Mouse (Mus musculus): ENCODE data around the gene Sox13. TPM values are rescaled to one million over a fixed set of nuclear protein-coding genes. Genes with fewer than 3 reads are reported as not detected.

Gene Sox13
- polyA plus RNA-seq, 1 experiment from 2014 or later, result 13.3 TPM

DNA sequence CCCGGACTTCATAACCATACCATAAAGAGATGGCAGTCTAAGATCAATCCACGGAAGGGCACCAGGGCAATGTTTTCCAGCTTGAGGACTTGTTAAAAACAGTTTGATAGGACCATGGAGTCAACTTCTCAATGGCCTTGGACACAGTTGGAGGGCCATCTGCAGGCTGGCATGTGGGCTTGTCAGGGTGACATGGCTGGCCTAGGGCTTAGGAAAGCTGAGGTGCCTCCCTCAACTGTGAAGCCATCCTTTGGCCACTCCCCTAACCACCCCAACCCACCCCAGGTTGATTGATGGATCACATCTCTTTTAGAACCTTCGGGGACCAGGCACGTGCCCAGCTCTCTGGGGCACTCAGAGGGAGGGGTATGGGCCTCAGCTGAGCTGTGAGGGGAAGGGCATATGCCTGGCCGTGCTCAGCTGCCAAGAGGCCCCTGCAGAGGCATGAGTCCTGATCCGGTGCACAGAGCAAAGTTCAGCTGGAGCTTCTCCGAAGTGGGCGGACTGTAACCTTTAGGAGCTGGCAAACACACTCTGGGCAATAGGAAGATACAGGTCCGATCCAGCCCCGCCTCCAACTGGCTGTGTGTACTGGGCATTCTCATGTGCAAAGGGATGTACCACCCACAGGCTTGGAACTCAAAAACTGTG, 48.4 kb downstream of the Sox13 start:
- WGBS, result 75% methylated on average over 10 of the region's 10 CpGs
- Histone ChIP-seq H3K9me3 (no peaks in the 10 kb centered on the region), H3K9ac (no peak overlapping the region), H3K4me2 (no peak overlapping the region), H3K4me1 (peaks cover 12% of the 10 kb centered on the region), H3K36me3 (replicated peaks) (no peaks in the 10 kb centered on the region), H3K27me3 (peaks cover 6% of the 10 kb centered on the region; the same call in 1 of the 2 replicates), H3K4me3 (replicated peaks) (no peak overlapping the region), H3K27ac (no peak overlapping the region)
- no peak for ATAC-seq (ENCODE audit: low FRiP score)

DNA sequence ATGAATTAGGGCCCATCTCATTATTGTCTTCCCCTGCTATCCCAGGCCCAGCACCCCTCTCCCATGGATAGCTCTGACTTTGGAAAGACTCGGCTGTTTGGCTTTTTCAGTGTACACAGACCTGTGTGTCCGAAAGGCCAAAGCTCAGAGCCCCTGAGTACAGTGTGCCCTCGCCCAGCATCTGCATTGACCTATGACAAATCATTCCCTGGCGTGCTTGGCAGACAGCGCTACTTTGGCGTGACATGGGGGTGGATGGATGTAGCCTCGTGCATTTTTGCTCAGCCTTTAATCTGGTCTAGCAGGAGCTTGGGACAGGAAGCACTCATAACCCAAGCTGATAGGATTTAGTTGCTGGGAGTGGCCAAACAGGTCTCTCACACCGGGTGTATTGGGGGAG, 52.1 kb downstream of the Sox13 start:
- no peak overlapping the region for H3K4me3 ChIP-seq (replicated peaks)
- H3K9ac ChIP-seq, result no peak overlapping the region
- no peak for ATAC-seq (ENCODE audit: low FRiP score)
- no peak overlapping the region for H3K4me2 ChIP-seq
- 76% methylated on average over 8 of the region's 8 CpGs for WGBS
- H3K9me3 ChIP-seq, result no peaks in the 10 kb centered on the region
- peaks cover 25% of the 10 kb centered on the region for H3K4me1 ChIP-seq
- no peaks in the 10 kb centered on the region for H3K36me3 ChIP-seq (replicated peaks)
- H3K27ac ChIP-seq, result no peak overlapping the region
- H3K27me3 ChIP-seq, result peaks cover 6% of the 10 kb centered on the region; the same call in 1 of the 2 replicates

DNA sequence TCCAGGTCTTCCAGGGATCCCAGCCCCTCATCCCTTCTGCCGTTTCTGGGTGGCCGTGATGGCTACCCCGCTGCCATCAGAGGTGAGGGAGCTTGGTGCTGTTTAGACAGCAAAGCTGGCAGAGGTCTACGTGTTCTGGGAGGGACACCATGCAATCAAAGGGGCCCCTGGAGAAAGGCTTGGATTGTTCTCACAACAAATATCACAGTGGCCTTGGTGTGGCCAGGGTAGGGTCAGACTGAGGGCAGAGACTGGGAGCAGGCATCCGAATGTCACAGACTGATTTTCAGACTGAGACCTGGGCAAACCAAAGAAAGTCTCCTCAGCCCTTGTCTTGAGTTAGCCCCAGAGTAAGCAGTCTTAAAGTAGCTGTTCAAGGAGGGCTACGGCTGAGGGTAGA, 52.7 kb downstream of the Sox13 start:
- Histone ChIP-seq H3K9me3 (no peaks in the 10 kb centered on the region), H3K4me3 (replicated peaks) (no peak overlapping the region), H3K9ac (no peak overlapping the region), H3K27me3 (peaks cover 11% of the 10 kb centered on the region), H3K36me3 (replicated peaks) (no peaks in the 10 kb centered on the region), H3K27ac (no peak overlapping the region), H3K4me2 (no peak overlapping the region), H3K4me1 (peaks cover 25% of the 10 kb centered on the region)
- 89% methylated on average over 6 of the region's 6 CpGs for WGBS
- no peak for ATAC-seq (ENCODE audit: low FRiP score)

DNA sequence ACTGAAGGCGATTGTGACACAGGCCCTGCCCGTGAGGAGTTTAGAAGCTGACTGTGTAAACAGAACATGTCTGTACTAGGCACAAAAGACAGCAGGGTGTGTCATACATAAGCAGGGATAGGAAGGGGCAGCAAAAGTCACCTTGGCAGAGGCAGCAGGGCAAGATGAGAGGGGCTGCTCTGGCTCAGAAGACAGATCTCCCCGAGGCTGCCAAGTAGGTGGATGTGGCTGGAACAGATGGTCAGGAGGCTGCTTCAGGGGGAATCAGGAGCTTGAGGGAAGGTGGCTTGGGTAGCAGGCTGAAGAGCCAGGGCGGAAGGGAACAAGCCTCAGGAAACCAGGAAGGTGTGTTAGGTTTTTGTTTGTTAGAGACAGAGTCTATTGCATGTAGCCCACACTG, 53.8 kb downstream of the Sox13 start:
- H3K4me3 ChIP-seq (replicated peaks), result no peak overlapping the region
- no peak for ATAC-seq (ENCODE audit: low FRiP score)
- WGBS, result 90% methylated on average over 4 of the region's 4 CpGs
- H3K4me2 ChIP-seq, result no peak overlapping the region
- no peak overlapping the region for H3K9ac ChIP-seq
- peaks cover 25% of the 10 kb centered on the region for H3K4me1 ChIP-seq
- no peaks in the 10 kb centered on the region for H3K9me3 ChIP-seq
- no peak overlapping the region for H3K27ac ChIP-seq
- no peaks in the 10 kb centered on the region for H3K36me3 ChIP-seq (replicated peaks)
- H3K27me3 ChIP-seq, result peaks cover 21% of the 10 kb centered on the region

DNA sequence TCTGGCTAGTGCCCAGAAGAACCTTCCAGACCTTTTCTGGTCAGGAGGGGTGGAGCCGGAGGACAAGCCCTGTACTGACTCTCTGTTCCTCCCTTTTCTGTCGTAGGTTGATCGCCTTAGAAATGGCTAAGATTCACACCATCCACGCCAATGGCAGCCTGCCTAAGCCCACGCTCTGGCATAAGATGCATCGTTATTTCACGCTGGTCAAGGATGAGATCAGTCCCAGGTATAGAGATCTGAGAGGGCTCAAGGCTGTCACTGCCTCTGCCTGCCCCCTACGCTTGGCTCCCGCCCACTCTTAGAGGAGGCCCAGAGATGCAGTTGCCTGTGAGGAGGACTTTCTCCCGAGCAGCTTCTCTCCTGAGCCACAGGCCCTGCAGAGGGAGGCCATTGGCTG, 55.5 kb downstream of the Sox13 start:
- Histone ChIP-seq H3K9me3 (no peaks in the 10 kb centered on the region), H3K27me3 (peaks cover 39% of the 10 kb centered on the region), H3K36me3 (replicated peaks) (no peaks in the 10 kb centered on the region), H3K4me3 (replicated peaks) (no peak overlapping the region), H3K4me2 (no peak overlapping the region), H3K4me1 (peaks cover 34% of the 10 kb centered on the region), H3K9ac (no peak overlapping the region), H3K27ac (no peak overlapping the region)
- ATAC-seq (ENCODE audit: low FRiP score), result no peak
- WGBS, result 64% methylated on average over 10 of the region's 10 CpGs

DNA sequence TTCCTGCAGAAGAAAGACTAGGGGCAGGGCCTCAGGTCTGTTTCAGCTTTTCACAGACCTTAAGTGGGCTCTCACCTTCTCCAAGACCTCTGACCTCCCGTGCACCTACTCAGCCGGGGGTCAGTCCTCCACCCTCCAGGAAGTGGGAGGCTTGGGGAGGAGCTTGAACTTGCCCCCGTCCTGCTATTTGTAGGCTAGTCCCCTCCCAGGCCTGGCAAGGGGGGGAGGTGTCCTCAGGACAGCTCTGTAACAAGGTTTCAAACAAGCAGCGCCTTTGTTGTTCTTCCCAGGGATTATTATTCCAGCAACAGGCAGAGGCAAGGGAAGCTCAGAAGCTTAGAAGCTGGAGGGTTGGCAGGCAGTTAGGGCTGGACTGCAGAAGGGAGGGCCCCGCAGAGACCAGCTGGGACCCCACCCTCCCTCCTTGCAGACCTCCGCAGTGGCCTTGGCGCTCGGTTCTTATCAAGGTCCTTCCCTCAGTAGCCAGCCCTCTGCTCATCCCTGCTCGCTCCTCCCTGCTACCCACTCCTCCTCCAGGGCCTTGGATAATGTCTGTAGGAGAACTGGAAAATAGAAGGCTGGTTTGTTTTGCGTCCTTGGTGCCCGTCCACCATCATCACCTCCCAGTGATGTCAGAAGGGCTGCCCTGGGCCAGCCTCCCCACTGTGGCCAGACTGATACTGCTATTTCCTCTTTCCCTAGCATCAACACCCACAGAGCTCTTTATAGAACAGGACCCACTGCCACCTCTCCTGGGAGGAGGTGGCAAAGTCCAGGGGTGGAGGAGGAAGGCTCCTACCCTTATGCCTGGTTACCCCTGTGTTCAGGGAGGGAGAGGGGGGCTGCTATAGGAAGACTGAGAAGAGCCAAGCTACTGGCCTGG, 56.3 kb downstream of the Sox13 start:
- Histone ChIP-seq H3K27ac (no peak overlapping the region), H3K4me1 (peaks cover 38% of the 10 kb centered on the region), H3K36me3 (replicated peaks) (no peaks in the 10 kb centered on the region), H3K27me3 (peaks cover 47% of the 10 kb centered on the region), H3K4me2 (0 out of 2 replicates have a peak overlapping the region, but pooled peaks have one; percentile 8), H3K9me3 (no peaks in the 10 kb centered on the region), H3K4me3 (replicated peaks) (no peak overlapping the region), H3K9ac (no peak overlapping the region)
- 11% methylated on average over 11 of the region's 11 CpGs for WGBS
- no peak for ATAC-seq (ENCODE audit: low FRiP score)

DNA sequence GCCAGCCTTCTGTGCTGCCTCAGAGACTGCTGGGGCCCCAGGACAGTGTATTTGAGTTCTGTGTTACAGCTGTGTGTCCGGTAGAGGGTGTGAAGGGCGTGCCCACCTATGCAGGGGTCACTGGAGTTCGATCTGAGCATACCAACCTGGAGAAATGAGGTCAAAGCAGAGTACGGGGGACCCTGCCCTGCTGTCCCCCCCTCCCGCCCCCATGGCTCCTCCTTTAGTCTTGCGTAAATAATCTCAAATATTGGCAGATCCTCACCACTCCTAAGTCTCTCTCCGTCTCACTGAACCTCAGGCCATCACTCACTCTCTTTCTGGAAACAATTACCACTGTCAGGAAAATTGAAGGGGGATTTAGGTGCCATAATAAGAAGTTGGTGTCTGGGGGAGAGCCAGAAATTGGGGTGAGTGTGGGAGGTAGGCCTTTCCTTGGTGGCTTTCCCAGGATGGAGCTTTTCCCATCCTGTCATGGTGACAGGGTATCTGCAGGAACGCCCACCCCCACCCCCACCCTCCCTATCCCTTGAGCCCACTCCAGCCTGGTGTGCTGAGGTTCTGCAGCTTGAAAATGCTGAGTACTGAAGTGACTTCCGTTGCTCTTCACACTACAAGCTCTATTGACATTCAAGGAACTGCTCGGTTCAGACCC, 57.1 kb downstream of the Sox13 start:
- H3K27me3 ChIP-seq, result peaks cover 52% of the 10 kb centered on the region
- no peaks in the 10 kb centered on the region for H3K36me3 ChIP-seq (replicated peaks)
- peaks cover 31% of the 10 kb centered on the region for H3K4me1 ChIP-seq
- 54% methylated on average over 10 of the region's 10 CpGs for WGBS
- H3K9ac ChIP-seq, result no peak overlapping the region
- no peak overlapping the region for H3K27ac ChIP-seq
- no peak for ATAC-seq (ENCODE audit: low FRiP score)
- no peak overlapping the region for H3K4me2 ChIP-seq
- H3K9me3 ChIP-seq, result no peaks in the 10 kb centered on the region
- H3K4me3 ChIP-seq (replicated peaks), result no peak overlapping the region

DNA sequence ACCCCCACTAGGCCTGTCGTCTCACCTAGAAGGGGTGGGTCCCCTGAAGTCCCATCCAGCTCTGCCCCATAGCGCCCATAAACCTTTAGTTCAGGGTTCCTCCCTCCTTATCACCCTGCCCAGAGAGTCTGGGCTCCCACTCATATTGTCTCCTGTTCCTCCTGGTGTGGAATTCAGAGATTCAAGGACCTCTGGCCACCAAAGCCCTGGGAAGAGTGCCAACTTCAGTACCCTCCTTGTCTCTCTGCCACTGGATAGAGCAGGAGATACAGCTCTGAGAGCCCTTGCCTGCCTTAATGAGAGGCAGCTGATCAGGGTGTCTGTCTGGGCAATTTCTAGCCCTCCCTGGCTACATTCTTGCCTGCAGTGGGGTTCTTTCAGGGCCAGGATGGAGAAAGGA, 59.3 kb downstream of the Sox13 start:
- Histone ChIP-seq H3K4me3 (replicated peaks) (no peak overlapping the region), H3K27ac (no peak overlapping the region), H3K4me2 (no peak overlapping the region), H3K27me3 (peaks cover 58% of the 10 kb centered on the region), H3K9me3 (no peaks in the 10 kb centered on the region), H3K9ac (no peak overlapping the region), H3K4me1 (peaks cover 31% of the 10 kb centered on the region), H3K36me3 (replicated peaks) (no peaks in the 10 kb centered on the region)
- no peak for ATAC-seq (ENCODE audit: low FRiP score)
- 37% methylated on average over 2 of the region's 2 CpGs for WGBS

DNA sequence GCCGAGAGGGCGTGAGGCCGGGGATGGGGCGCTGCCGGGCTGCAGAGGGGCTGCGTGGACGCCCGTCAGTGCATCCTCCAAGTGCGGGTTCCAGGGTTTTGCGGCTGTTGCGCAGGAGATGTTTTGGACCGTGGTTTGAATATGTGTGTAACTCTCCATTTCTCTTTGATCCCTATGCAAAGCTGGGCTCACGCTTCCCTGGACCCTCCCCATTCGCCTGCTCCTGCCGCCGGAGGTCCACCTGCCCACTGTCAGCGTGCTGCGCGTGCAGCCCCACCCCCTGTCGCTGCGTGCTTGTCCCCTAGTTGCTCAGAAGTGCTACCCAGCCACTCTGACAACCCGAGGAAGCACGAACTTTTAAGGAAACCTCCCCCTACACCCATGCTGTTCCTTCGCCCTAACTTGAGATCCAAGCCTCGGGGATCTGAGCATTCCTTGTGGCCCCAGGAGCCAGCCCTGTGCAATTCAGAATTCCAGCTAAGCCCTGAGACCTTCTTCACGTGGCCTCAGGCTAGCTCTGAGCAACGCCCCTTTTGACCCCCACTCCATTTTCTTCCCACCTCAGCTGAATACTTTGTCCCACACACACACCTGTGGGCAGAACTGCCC, 60.1 kb downstream of the Sox13 start:
- no peak overlapping the region for H3K27ac ChIP-seq
- H3K4me3 ChIP-seq (replicated peaks), result peak overlapping the region; percentile 66
- H3K9me3 ChIP-seq, result no peaks in the 10 kb centered on the region
- H3K9ac ChIP-seq, result peak overlapping the region; percentile 64
- H3K4me2 ChIP-seq, result peak overlapping the region; percentile 97
- H3K4me1 ChIP-seq, result peaks cover 31% of the 10 kb centered on the region
- peaks cover 61% of the 10 kb centered on the region for H3K27me3 ChIP-seq
- no peaks in the 10 kb centered on the region for H3K36me3 ChIP-seq (replicated peaks)
- WGBS, result under 1% methylated on average over 27 of the region's 27 CpGs
- peak; percentile 40; the same call in 1 of the 2 replicates for ATAC-seq (ENCODE audit: low FRiP score)

DNA sequence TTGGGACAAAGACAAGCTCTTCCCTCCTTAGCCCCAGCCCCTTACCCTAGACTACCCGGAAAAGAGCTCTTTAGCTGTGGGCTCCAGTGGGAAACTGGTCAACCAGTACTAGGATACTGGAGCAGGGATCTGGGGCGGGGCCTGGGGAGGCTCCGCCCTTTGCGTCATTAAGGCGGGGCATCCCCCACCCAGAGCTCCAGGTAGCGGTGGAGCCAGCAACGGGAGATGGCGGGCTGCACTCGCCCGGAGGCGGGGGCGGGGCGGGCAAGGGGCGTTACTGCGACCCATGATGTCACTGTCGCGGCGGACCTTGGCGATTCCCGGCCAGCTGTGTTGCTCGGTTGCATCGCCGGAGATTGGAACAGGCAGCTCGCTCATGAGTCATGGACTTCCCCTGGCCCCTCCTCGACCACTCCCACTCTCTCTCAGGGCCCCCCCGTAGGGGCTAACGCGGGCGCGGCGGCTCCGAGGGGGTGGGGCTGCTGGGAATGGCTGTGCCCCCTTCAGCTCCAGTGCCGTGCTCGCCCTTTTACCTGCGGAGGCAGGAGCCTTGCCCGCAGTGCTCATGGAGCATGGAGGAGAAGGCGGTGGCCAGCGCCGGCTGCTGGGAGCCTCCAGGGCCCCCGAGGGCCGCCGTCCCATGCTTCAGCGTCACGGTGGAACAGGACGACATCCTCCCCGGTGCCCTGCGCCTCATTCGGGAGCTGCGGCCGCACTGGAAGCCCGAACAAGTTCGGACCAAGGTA, 60.7 kb downstream of the Sox13 start, which contains the start of gene Etnk2:
Gene Etnk2, plus strand, starts transcription at position 297 of the 746 bp plus-strand sequence.
- Histone ChIP-seq H3K9ac (peak within 1 kb of the TSS; percentile 64), H3K27ac (no peak within 1 kb of the TSS), H3K27me3 (peaks cover 65% of the 10 kb centered on the region), H3K4me2 (peak within 1 kb of the TSS; percentile 97), H3K4me3 (replicated peaks) (peak within 1 kb of the TSS; percentile 66), H3K36me3 (replicated peaks) (no peaks in the 10 kb centered on the region), H3K9me3 (no peaks in the 10 kb centered on the region), H3K4me1 (peaks cover 30% of the 10 kb centered on the region)
- WGBS, result 1% methylated on average over 48 of the region's 52 CpGs
- peak; percentile 84 for ATAC-seq (ENCODE audit: low FRiP score)

DNA sequence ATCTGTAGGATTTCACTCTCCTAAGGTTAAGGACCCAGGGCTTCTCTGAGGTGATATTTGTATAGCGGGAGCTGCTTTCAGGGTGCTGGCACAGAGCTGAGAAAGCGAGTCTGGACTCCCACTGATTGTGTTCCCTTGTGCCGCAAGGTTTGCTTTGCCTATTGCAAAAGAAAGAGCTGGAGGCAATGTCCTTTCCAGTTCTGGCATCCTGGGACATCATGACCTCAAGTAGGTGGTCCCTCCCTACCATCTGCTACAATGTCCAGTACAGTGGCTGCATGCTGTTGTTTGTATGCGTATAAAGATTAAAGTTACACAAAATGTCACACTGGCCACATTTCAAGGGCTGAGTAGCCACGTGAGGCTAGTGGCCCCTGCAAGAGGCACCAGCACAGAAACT, 62.1 kb downstream of the Sox13 start:
- 91% methylated on average over 5 of the region's 5 CpGs for WGBS
- Histone ChIP-seq H3K9ac (no peak overlapping the region), H3K4me3 (replicated peaks) (no peak overlapping the region), H3K4me2 (no peak overlapping the region), H3K27me3 (peaks cover 77% of the 10 kb centered on the region), H3K27ac (no peak overlapping the region), H3K9me3 (no peaks in the 10 kb centered on the region), H3K36me3 (replicated peaks) (no peaks in the 10 kb centered on the region), H3K4me1 (peaks cover 17% of the 10 kb centered on the region)
- ATAC-seq (ENCODE audit: low FRiP score), result no peak
